Mouse (Mus musculus): ENCODE measurements around the gene Rhox2b. TPM values are rescaled to one million over a fixed set of nuclear protein-coding genes. Genes with fewer than 3 reads are reported as not detected.
"Not testable (repeated sequence)": the region's sequence is repeated elsewhere in the genome, so short reads cannot be mapped to it uniquely, and the experiment has no call there.

Rhox2b gene
- not detected for total RNA-seq (2021)
- long read RNA-seq, experiment 1 = 0 reads
- long read RNA-seq, experiment 2 = 0 reads

DNA sequence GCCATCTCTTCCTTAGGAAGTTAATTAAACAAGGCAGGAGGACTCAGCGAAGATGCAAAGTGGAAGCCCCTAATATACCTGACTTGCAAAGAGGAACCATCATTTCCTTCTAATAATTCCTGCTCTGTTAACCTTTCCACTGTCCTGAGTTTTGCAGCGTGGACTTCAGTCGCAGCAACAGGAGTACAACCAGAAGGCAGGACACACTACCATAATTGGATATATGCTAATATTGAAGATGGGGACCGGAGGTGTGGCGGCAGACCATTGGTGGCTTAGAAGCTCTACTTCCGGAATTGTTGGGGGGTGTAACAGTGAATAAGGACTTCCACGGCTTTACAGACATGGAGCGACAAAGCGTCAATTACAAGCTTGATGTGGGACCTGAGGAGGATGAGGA, at the start of gene Rhox2b:
TSS of gene Rhox2b (plus strand) at position 301 of the 400 bp plus-strand sequence.
- DNase-seq; intact Hi-C loops (cut with DNase I); H3K27ac ChIP-seq; H3K4me3 ChIP-seq: not testable (repeated sequence)

DNA sequence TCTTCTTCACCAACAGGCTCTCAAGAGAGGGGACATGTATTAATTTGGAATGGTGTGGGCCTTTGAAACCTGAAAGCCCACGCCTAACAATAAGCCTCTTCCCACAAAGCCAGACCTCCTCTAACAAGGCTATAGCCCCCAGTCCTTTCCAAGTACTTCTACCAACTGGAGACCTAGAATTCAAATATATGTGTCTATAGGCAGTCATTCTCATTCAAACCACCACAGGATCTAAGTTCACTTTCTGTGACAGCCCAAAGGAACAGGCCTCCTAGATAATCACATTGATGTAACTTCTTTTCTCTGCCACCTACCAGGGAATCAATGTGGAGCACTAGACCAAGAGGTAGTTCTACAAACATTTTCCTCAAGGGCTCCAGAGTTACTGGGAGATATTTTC, 32.1 kb upstream of the Rhox2b start, which contains the start of gene Rhox3a2:
TSS of gene Rhox3a2 (plus strand) at position 301 of the 400 bp plus-strand sequence.
- intact Hi-C loops (cut with DNase I); H3K4me3 ChIP-seq; H3K27ac ChIP-seq; DNase-seq: not testable (repeated sequence)

DNA sequence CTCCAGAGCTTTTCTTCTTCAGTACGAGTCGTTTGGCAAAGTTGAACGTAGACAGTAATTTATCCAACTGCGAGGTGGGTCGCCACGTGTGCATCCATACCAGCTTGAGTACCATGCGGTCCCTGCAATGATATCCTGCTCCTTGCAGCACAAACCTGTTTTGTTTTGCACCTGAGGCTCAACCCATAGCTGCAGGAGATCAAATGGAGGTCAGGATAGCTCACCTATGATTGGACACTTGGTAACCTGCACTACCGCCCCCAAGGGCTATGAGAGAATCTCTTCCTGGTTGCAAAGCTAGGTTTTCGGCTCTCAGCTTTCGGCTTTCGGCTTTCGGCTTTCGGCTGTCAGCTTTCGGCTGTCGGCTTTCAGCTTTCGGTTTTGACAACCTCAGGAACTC, 21.3 kb upstream of the Rhox2b start, which contains the start of gene Rhox4a2:
TSS of gene Rhox4a2 (plus strand) at position 301 of the 400 bp plus-strand sequence.
- intact Hi-C loops (cut with DNase I); H3K4me3 ChIP-seq; DNase-seq; H3K27ac ChIP-seq: not testable (repeated sequence)

DNA sequence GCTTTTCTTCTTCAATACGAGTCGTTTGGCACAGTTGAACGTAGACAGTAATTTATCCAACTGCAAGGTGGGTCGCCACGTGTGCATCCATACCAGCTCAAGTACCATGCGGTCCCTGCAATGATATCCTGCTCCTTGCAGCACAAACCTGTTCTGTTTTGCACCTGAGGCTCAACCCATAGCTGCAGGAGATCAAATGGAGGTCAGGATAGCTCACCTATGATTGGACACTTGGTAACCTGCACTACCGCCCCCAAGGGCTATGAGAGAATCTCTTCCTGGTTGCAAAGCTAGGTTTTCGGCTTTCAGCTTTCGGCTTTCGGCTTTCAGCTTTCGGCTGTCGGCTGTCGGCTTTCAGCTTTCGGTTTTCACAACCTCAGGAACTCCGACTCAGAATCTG, 20.3 kb downstream of the Rhox2b start, which contains the start of gene Rhox4b:
TSS of gene Rhox4b (plus strand) at position 301 of the 400 bp plus-strand sequence.
- intact Hi-C loops (cut with DNase I) = not testable (repeated sequence)

DNA sequence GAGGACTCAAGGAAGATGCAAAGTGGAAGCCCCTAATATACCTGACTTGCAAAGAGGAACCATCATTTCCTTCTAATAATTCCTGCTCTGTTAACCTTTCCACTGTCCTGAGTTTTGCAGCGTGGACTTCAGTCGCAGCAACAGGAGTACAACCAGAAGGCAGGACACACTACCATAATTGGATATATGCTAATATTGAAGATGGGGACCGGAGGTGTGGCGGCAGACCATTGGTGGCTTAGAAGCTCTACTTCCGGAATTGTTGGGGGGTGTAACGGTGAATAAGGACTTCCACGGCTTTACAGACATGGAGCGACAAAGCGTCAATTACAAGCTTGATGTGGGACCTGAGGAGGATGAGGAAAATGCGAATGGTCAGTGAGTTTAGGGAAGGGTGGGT, 41.5 kb downstream of the Rhox2b start, which contains the start of gene Rhox2c:
TSS of gene Rhox2c (plus strand) at position 301 of the 400 bp plus-strand sequence.
- H3K4me3 ChIP-seq; intact Hi-C loops (cut with DNase I); H3K27ac ChIP-seq; DNase-seq: not testable (repeated sequence)

More for the DNA sequence above, 20.3 kb downstream of the Rhox2b start, which contains the start of gene Rhox4b:
- not testable (repeated sequence) for H3K27ac ChIP-seq, DNase-seq, H3K4me3 ChIP-seq

DNA sequence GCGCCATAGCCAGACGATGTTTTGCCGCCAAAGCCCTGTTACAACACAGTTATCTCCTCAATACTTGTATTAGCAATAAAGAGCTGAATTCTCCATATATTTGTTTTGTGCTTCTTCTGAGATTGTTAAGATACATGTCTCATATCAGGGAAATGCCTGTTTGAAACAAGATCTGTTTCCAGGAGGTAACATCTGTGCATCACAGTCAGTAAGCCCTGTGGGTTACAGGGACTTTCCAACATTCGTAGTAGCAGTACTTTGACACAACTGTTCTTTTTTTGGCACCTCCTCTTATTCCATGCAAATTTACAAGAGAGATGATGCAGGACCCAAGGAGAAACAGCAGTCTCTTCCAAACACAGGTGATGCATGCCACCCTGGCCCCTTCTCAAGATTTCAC, 46.4 kb downstream of the Rhox2b start, which contains the start of gene Rhox3c:
TSS of gene Rhox3c (plus strand) at position 301 of the 400 bp plus-strand sequence.
- intact Hi-C loops (cut with DNase I); H3K4me3 ChIP-seq; H3K27ac ChIP-seq; DNase-seq: not testable (repeated sequence)

Other genes with a start within 250 kb of the Rhox2b start
- gene Akap14, start 243.2 kb upstream of the Rhox2b start, total RNA-seq (2021) = not detected
- 100 to 1,000 TPM; 357 to 460 TPM for gene Ndufa1, start 220.9 kb upstream of the Rhox2b start, total RNA-seq (2021)
- 1 to 10 TPM; 1.7 to 2.6 TPM for gene Rnf113a1, start 220.8 kb upstream of the Rhox2b start, total RNA-seq (2021)
- gene Gm9, start 201.0 kb upstream of the Rhox2b start, total RNA-seq (2021) = not detected
- not detected for gene Rhox1, start 189.8 kb upstream of the Rhox2b start, total RNA-seq (2021)
- not detected for gene Rhox2a, start 167.1 kb upstream of the Rhox2b start, total RNA-seq (2021)
- gene Rhox3a, start 162.1 kb upstream of the Rhox2b start, total RNA-seq (2021) = not detected
- gene Rhox4a, start 146.7 kb upstream of the Rhox2b start, total RNA-seq (2021) = not detected
- not detected for gene Rhox3a2, start 32.0 kb upstream of the Rhox2b start, total RNA-seq (2021)
- not detected for gene Rhox4a2, start 21.2 kb upstream of the Rhox2b start, total RNA-seq (2021)
- not detected for gene Rhox4b, start 20.4 kb downstream of the Rhox2b start, total RNA-seq (2021)
- gene Rhox2c, start 41.6 kb downstream of the Rhox2b start, total RNA-seq (2021) = not detected
- gene Rhox3c, start 46.5 kb downstream of the Rhox2b start, total RNA-seq (2021) = not detected
- gene Rhox4c, start 68.3 kb downstream of the Rhox2b start, total RNA-seq (2021) = not detected
- not detected for gene Rhox2d, start 81.4 kb downstream of the Rhox2b start, total RNA-seq (2021)
- not detected for gene Rhox4d, start 102.3 kb downstream of the Rhox2b start, total RNA-seq (2021)
- gene Rhox2e, start 118.4 kb downstream of the Rhox2b start, total RNA-seq (2021) = not detected
- gene Rhox3e, start 130.0 kb downstream of the Rhox2b start, total RNA-seq (2021) = not detected
- not detected for gene Rhox4e, start 145.3 kb downstream of the Rhox2b start, total RNA-seq (2021)
- not detected for gene Rhox2f, start 159.3 kb downstream of the Rhox2b start, total RNA-seq (2021)
- gene Rhox3f, start 168.9 kb downstream of the Rhox2b start, total RNA-seq (2021) = not detected
- not detected for gene Rhox4f, start 195.6 kb downstream of the Rhox2b start, total RNA-seq (2021)
- gene Rhox3g, start 216.5 kb downstream of the Rhox2b start, total RNA-seq (2021) = not detected
- not detected for gene Rhox2g, start 231.4 kb downstream of the Rhox2b start, total RNA-seq (2021)
- not detected for gene Rhox4g, start 239.3 kb downstream of the Rhox2b start, total RNA-seq (2021)